Mouse (Mus musculus): ENCODE results near the gene Zfp688.
A peak's percentile ranks its signal among the peaks of the same experiment; 100 is the strongest.
"Not testable (repeated sequence)": the region's sequence is repeated elsewhere in the genome, so short reads cannot be mapped to it uniquely, and the experiment has no call there.

Gene Zfp688

DNA sequence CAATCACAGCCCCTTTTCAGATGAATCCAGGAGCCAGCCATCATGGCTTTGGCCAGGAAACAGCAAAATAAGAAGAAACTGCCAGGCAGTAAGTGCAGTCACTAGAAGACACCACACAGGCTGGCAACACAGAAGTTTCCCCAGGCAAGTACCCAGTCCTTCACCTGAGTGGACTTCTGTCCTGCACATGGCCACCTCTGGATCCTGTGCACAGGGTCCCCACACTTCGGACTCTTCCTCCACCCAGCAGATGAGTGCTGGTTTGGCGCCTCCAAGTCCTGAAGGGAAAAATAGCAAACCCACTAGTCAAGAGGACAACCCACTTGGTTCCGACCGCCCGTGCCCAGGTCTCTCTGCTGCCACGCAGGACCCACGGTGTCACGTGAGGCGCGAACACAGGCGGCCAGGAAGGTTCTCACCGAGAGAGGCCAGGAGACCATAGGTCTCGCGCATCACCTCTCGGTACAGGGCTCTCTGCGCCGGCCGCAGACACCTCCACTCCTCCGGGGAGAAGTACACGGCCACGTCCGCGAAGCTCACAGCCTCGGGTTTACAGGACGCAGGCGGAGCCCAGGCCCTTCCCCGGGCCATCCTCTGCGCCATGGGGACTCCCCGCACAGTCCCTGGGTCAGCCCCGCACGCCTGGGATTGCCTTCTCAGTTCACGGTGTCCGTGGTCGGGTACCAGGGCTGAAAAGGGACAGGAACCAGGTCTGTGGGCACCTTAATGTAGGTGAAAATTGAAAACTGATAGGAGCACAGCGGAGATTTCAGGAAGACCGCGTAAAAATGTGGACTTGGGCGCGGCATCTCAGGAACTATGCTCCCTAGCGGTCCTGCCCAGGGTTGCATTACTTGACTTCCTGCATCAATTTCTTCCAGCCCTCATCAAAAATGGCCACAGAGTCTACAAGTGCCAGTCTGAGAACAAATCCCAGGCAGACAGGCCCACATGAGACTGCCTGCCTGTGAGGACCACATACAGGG, 15.6 kb downstream of the Zfp688 start, which contains the start of gene Zfp764:
Gene Zfp764 (minus strand): TSS at position 821 of the 986 bp plus-strand sequence.
- DNase-seq = peak; percentile 87 to 94

- not testable (repeated sequence) for DNase-seq
Measured at GRCm38 (mm10) chr7:127404101-127404500, 17.8 kb downstream of the Zfp688 start.

DNA sequence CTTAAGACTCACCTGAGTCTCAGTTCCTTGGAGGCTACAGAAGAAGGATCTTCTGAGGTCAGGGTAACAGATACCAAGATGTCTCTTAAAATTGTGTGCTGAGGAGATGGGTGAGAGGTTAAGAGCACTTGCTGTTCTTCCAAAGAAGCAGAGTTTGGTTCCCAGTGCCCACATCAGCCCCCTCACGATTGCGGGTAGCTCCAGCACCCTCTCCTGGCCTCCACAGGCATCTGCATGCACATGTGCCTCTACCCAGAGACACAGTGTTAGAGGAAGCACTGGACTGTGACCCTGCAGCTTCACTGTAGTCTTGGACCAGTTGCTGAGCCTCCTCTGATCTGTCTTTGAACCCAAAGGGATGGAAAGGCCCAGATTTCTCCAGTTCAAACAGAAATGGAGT, 18.9 kb downstream of the Zfp688 start:
- no peak for DNase-seq

- DNase-seq = no peak
Measured at GRCm38 (mm10) chr7:127400355-127400754, 21.5 kb downstream of the Zfp688 start.

- DNase-seq = no peak
Measured at GRCm38 (mm10) chr7:127393944-127394333, 27.9 kb downstream of the Zfp688 start.

DNA sequence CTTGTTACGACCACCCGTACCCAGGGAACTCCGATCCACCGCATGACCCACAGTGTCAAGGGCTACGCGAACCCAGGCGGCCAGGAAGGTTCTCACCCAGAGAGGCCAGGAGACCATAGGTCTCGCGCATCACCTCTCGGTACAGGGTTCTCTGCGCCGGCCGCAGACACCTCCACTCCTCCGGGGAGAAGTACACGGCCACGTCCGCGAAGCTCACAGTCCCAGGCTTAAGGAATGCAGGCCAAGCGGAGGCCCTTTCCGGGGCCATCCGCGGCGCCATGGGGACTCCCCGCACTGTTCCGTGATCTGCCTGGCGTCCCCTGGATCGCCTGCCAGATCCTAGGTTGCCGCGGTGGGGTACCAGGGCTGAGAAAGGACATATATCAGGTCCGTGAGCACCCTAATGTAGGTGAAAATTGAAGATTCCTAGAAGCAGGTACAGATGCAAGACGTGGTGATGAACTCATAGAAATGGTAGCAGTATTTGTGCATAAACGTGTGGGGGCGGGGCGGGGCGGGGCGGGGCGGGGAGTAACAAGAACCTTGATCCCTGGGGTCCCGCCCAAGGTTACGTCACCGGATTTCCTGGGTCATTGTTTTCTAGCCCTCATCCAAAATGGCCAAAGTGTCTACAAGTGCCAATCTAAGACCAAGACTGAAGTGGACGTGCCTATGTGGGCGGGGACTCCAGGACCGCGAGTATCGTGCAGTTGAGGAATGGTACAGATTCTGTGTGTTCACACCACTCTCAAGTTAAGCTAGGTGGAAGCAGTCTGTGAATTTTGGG, 28.5 kb downstream of the Zfp688 start, which contains the start of gene E430018J23Rik:
Gene E430018J23Rik (minus strand): TSS at position 473 of the 787 bp plus-strand sequence.
- DNase-seq = peak; percentile 99 to 100

DNA sequence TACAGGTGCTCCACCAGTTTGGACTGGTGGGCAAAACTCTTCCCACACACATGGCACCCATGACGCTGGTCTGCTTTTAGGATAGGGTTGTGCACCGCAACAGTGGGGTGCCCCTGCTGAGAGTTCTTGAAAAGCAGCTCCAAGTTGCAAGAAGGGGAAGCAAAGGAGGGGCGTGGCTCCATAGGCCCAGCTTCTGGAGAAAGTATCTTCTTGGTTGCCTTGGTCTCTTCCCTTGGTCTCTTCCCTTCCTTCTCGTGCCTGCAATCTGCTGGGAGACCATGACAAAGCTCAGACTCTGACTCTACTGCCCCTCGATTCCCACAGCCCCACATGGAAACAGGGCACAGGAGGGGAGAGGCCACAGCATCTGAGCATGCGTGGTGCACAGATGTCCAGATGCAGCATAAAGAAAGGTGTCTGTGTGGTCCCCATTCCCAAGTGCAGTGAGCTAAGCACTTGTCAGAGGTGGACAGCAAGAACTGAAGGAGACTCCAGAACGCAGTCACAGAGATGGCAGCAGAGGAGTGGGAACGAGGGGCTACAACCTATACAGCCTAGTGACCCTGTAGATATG, 29.5 kb downstream of the Zfp688 start:
- DNase-seq = no peak

- DNase-seq = no peak
Measured at GRCm38 (mm10) chr7:127391538-127391937, 30.3 kb downstream of the Zfp688 start.

DNA sequence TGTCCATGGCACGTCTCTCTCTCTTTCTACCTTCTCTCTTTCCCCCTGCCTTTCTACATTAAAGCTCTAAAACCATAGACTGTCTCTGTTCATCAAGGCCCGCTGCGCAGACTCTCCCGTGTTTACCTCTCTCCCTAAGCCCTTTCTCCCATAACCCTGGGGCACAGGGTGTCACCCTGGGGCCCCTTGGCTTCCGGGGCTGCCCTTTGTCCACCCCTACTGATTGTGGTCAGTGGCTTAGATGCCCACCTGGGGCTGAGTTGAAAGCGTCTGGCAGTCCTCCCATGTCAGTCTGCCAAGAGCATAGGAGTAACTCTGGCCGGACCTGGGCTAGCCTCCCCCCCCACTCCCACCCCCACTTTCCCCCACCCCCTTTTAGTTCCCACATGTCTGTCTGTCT, 31.6 kb downstream of the Zfp688 start:
- DNase-seq = no peak

GRCm38 (mm10) chr7:127388201-127388600, 33.7 kb downstream of the Zfp688 start:
- not testable (repeated sequence) for DNase-seq

GRCm38 (mm10) chr7:127386641-127387392, 35.1 kb downstream of the Zfp688 start, which contains the start of gene 9130019O22Rik:
9130019O22Rik (minus strand) TSS chr7:127387166.
- peak; percentile 94 to 95 for DNase-seq

- DNase-seq = not testable (repeated sequence)
Measured at GRCm38 (mm10) chr7:127385560-127385959, 36.3 kb downstream of the Zfp688 start.

DNA sequence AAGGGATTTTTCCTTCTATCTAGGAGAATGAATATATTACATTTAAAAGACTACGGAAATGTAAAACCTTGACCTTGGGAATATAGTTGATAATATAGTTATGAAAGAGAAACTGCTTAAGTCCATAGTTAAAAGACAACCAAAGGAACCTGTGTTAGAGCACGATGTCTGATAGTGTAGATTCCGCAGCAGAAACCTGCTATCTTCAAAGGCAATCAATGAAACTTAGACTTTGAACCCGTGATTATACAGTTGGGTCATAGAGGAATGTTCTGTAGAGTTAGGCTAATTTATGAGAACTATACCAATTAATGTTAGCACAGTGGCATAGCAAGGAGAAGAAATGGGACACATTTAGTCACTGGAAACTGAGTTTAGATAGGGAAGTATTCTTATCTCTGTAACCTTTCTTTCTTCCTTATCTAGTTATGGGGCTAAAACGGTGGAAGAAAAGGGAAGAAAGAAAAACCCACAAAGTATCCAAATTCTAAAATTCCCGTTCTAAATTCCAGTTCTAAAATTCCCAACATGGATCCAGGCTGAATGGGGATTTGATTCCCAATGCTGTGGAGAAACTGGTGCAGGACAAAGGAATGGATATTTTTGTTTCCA, 43.5 kb downstream of the Zfp688 start:
- no peak for DNase-seq

- DNase-seq = peak; percentile 96 to 97
Measured at GRCm38 (mm10) chr7:127375271-127376245, 46.3 kb downstream of the Zfp688 start, which contains the start of gene Zfp747. Zfp747 (minus strand) TSS chr7:127376050.

GRCm38 (mm10) chr7:127371870-127372269, 50.0 kb downstream of the Zfp688 start:
- DNase-seq = not testable (repeated sequence)

DNA sequence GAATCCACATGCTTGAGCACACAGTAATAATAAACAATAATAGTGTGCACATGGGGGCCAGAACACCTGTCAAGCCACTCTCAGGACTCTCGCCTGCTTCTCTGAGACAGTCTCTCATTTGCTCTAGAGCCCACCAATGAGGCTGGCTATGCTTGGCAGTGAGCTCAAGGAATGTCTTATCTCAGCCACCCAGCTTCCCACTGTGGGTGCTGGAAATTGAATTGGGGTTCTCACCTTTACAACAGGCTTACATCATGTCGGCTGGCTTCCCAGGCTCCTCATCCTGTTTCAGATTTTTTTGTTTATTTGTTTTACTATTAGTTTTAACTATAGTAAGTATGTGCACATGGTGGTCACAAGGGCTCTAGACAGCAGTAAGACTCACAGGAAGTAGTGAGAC, 50.7 kb downstream of the Zfp688 start:
- no peak for DNase-seq
